Mouse (Mus musculus) C2C12 (cell line): ENCODE data around the gene Cdh10. TPM values are rescaled to one million over a fixed set of nuclear protein-coding genes. Genes with fewer than 3 reads are reported as not detected.

Experiments used
- H3K27me3 ChIP-seq: one replicate; pipeline ENCODE4 v1.6.1; 2011; ENCODE audit not compliant: control insufficient read depth, insufficient read depth, insufficient read length
- H3K36me3 ChIP-seq: one replicate; pipeline ENCODE4 v1.6.1; 2011; ENCODE audit not compliant: control insufficient read depth, insufficient read depth
- H3K4me3 ChIP-seq: one replicate; pipeline ENCODE4 v1.5.1; 2011; ENCODE audit warnings: mild to moderate bottlenecking, control low read depth; ENCODE audit not compliant: poor library complexity, insufficient read depth, severe bottlenecking
- H3K79me2 ChIP-seq: one replicate; pipeline ENCODE4 v1.6.1; 2011; ENCODE audit not compliant: control insufficient read depth, insufficient read depth
- H3K79me3 ChIP-seq: one replicate; pipeline ENCODE4 v1.6.1; 2011; ENCODE audit warnings: low read depth, control low read depth
- H3ac ChIP-seq: one replicate; pipeline ENCODE3; 2011; ENCODE audit warnings: low read depth; ENCODE audit not compliant: control insufficient read depth, insufficient read length
- CEBPB ChIP-seq: IDR thresholded peaks from one replicate; pipeline ENCODE4 v1.6.1; 2011; ENCODE audit warnings: low read depth, mild to moderate bottlenecking, control low read depth, moderate library complexity
- CTCF ChIP-seq: IDR thresholded peaks from one replicate; pipeline ENCODE4 v1.5.1; 2011; ENCODE audit not compliant: control insufficient read depth, insufficient read depth, insufficient read length
- FOSL1 ChIP-seq: IDR thresholded peaks from one replicate; pipeline ENCODE4 v1.8.0; 2011; ENCODE audit warnings: mild to moderate bottlenecking, low read length; ENCODE audit not compliant: poor library complexity, insufficient read depth, severe bottlenecking
- MAX ChIP-seq: IDR thresholded peaks from one replicate; pipeline ENCODE4 v1.6.1; 2011; ENCODE audit warnings: mild to moderate bottlenecking, control low read depth
- MYOD1 ChIP-seq: IDR thresholded peaks from one replicate; pipeline ENCODE4 v1.6.1; 2011; ENCODE audit warnings: low read depth; ENCODE audit not compliant: control insufficient read depth, insufficient read length
- MYOG ChIP-seq: IDR thresholded peaks from one replicate; pipeline ENCODE4 v1.6.1; 2011; ENCODE audit not compliant: control insufficient read depth, insufficient read length; ENCODE audit errors: extremely low read depth
- USF1 ChIP-seq: IDR thresholded peaks from one replicate; pipeline ENCODE4 v1.6.1; 2011; ENCODE audit warnings: low read depth, mild to moderate bottlenecking, control low read depth, moderate library complexity
- long read RNA-seq, 2 experiments: library from polyadenylated mRNA; unstranded; transcript quantifications; one replicate each; pipeline ENCODE4 v2.0.0; 2019 to 2020
- polyA plus RNA-seq: library from polyadenylated mRNA; unstranded; fragments of >200 nt; fragmentation: generic; extraction: Trizol; gene quantifications from one replicate; pipeline ENCODE4 v1.2.1, GENCODE M21; 2012; ENCODE audit warnings: missing spikeins

Gene Cdh10
- polyA plus RNA-seq: 2.1 TPM
- long read RNA-seq, experiment 1: 0 reads
- long read RNA-seq, experiment 2: 0 reads

DNA sequence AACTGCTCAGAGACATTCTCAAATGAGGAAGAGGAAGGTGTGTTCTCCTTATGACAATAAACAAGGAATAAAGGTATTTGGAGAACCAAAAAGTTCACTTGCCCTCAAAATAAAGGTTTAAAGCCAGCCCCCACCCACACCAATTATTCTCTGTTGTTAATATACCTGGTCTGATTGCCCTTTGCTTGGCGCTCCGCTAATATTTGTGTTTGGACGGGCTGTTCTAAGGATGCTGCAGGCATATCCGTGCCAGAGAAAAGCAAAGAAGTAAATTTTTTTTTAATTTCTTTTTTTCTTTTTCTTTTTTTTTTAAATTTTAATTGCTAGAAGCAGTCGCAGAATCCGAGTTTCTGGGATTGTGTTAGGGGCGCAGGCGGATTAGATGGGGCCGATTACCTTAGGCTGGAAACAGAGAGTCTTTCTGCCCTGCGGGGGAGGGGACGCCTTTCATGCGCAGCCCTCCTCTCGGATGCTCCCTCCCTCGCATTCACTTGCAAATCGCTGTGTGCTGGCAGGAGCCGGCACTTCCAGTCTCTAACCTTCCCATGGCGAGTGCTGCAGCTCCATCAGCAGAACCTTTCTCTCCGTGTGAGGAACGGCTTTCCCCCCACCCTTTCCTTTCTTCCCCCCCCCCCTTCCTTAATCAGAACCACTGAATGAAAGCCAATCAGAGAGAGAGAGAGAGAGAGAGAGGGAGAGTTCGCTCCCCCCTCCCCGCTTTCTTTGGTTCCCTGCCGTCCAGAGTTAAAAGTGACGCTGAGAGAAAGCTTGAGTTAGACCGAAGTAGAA lies at the start of gene Cdh10:
Gene Cdh10, plus strand, starts transcription at position 763 of the 789 bp plus-strand sequence.
- no peak for TF ChIP-seq MAX
- Histone ChIP-seq H3K36me3 (no peaks in the 10 kb centered on the region), H3K27me3 (no peaks in the 10 kb centered on the region), H3K79me2 (no peaks in the 10 kb centered on the region), H3K79me3 (no peaks in the 10 kb centered on the region), H3ac (peak within 1 kb of the TSS; percentile 61), H3K4me3 (peak within 1 kb of the TSS; percentile 25)

DNA sequence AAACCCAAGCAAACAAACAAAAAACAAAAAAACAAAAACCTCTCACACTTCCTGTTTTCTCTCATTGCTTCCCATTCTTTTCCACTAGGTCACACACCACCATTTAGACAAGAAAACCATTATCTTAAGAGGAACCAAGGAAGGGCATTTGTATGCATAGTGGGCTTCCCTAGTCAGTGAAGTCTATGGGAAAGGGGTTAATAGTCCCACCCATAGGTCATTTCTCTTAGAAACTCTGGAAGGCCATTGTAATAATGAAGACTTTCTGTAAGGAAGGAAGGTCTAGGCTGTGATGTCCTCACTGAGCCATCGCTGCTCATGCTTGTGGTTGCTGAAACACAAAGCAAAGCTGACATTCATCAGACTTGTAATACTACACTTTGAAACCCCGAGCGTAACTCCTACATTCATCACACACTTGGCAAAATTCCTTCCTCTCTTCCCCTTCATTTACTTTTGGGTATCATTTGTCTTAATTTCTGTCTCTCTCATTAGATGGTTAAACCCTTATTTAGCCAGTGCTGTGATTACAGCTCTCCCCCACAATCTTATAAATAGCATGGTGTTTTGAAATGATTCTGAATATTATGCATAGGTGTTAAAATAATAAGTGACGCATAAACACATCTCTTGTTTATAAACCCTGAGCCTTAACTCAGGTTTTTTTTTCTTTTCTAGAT lies 9.5 kb upstream of the Cdh10 start:
- no peaks in the 10 kb centered on the region for H3K27me3 ChIP-seq
- no peak for TF ChIP-seq MYOG
- TF ChIP-seq FOSL1: no peak
- TF ChIP-seq MYOD1: no peak
- no peak for TF ChIP-seq CTCF
- no peak for TF ChIP-seq CEBPB
- no peak for TF ChIP-seq USF1
- no peak for TF ChIP-seq MAX
- H3K79me2 ChIP-seq: no peaks in the 10 kb centered on the region
- no peaks in the 10 kb centered on the region for H3K36me3 ChIP-seq
- H3K79me3 ChIP-seq: no peaks in the 10 kb centered on the region
- H3ac ChIP-seq: no peak overlapping the region
- H3K4me3 ChIP-seq: no peak overlapping the region

DNA sequence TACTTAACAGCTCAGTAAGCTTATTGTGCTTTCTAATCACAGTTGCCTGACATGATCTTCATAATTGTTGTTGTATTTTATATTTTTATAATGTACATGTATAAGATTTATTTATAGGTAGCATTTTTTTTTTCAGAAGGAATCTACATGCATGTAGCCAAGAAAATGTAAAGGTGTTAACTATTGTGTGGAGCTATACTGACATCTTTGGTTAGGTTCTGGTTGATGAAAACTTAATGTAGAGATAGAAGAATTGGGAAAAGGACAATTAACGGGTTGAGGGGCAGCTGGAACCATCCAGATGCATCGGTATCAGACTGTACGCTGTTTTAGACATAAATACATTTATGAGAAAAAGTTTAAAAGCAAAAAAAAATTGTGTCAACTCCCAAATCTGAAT lies 1.0 kb upstream of the Cdh10 start:
- H3ac ChIP-seq: no peak overlapping the region

DNA sequence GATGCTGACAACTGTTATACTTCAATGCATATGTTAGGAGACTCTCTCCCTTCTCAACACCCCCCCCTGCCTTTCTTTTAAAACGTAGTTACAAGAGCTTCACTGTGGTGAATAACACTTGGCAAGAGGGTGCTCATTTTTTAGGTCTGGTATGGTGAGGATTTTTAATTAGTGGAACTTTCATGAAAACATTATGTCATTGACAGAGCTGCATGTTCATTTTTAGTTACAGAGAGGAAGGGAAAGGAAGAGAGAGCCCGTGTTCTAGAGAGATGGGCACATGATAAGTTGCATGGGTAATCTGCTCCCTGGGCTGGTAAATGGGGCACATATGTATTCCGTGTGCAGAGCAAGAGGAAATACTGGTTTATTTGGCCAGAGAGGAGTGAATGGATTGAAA lies 1.5 kb downstream of the Cdh10 start:
- TF ChIP-seq USF1: no peak
- TF ChIP-seq CEBPB: no peak
- no peak for TF ChIP-seq CTCF
- TF ChIP-seq FOSL1: no peak
- no peak for TF ChIP-seq MYOD1
- no peak for TF ChIP-seq MYOG
- TF ChIP-seq MAX: no peak
- Histone ChIP-seq H3ac (no peak overlapping the region), H3K79me3 (no peaks in the 10 kb centered on the region), H3K4me3 (no peak overlapping the region), H3K36me3 (no peaks in the 10 kb centered on the region), H3K79me2 (no peaks in the 10 kb centered on the region), H3K27me3 (no peaks in the 10 kb centered on the region)

More for the DNA sequence above, 1.0 kb upstream of the Cdh10 start:
- TF ChIP-seq MYOD1 (no peak), USF1 (no peak), CTCF (no peak), FOSL1 (no peak), MYOG (no peak), MAX (no peak), CEBPB (no peak)
- Histone ChIP-seq H3K27me3 (no peaks in the 10 kb centered on the region), H3K79me3 (no peaks in the 10 kb centered on the region), H3K79me2 (no peaks in the 10 kb centered on the region), H3K36me3 (no peaks in the 10 kb centered on the region), H3K4me3 (no peak overlapping the region)

DNA sequence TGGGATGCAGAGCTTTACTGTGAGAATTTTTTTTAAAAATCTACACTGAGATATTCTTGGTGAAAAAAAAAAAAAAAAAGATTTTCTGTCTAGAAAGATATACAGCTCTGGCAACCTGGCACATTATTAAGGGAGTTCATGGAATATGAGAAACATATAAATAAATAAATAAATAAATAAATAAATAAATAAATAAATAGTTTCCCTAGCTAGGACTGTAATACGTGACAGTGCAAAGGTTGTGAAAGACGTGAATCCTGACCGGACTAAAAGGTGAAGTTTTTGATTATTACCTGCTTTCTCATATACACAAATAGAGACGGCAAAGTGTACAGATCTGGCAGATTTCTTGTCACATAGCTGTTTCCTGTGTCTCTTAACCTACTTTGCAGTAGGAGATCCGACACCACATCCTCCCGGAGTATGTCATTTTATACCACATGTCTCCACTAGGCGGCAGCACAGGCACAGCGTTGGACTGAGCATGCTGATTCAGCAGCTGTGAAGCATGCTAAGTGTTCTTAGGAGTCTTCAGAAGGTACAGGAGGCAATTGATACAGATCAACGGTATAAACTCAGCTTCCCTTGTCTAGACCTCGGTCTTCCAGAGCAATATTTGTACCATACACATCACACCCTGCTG lies 2.5 kb downstream of the Cdh10 start:
- no peaks in the 10 kb centered on the region for H3K36me3 ChIP-seq
- TF ChIP-seq CTCF (peak; percentile 87), CEBPB (no peak)
- no peak overlapping the region for H3ac ChIP-seq
- no peaks in the 10 kb centered on the region for H3K79me2 ChIP-seq
- no peaks in the 10 kb centered on the region for H3K79me3 ChIP-seq
- H3K4me3 ChIP-seq: no peak overlapping the region
- H3K27me3 ChIP-seq: no peaks in the 10 kb centered on the region

DNA sequence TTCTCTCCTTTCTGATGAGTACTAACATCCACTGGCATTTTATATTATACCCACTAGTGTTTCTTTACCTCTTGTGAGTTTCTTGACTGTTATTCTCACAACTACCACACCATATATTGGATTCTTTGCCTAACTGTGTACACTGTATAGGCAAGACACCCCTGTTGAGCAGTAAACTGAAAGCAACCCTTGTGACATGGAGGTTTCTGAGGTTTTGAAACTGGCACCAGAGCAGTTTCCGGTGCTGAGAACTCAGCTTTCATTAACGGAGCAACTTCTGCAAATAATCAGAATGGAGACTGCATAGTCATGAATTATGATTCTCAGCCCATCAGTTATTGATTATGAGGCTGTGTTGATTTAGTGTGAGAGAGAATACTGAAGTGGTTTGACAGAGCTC lies 4.7 kb downstream of the Cdh10 start:
- H3K79me2 ChIP-seq: no peaks in the 10 kb centered on the region
- H3K79me3 ChIP-seq: no peaks in the 10 kb centered on the region

More for the DNA sequence above, 4.7 kb downstream of the Cdh10 start:
- H3K27me3 ChIP-seq: no peaks in the 10 kb centered on the region
- H3K4me3 ChIP-seq: no peak overlapping the region
- TF ChIP-seq MYOG (no peak), MYOD1 (no peak), MAX (no peak), USF1 (no peak), CTCF (no peak), FOSL1 (no peak), CEBPB (no peak)
- H3ac ChIP-seq: no peak overlapping the region
- H3K36me3 ChIP-seq: no peaks in the 10 kb centered on the region
